11 mouse cellular contexts compared by ENCODE assay signal in the genomic region with DNA sequence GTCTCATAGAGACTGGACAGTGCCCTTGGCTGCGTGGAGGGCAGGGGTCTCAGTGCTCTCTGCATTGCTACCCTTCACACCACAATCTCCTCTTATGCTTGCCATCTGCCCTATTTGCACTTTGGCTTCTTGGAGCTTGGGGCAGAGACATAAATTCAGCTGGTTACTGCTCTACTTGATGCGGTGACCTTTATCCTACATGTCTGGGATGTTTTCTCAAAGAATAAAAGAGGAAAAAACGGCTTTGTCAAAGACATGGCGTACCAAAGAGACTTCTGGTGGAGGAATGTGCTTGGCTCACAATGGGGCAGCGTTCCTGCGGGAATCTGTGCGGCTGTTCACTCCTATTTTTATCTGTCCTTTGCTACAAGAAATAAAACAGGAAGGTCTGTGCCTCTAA. TPM values are rescaled to one million over a fixed set of nuclear protein-coding genes. Genes with fewer than 3 reads are reported as not detected.
A peak's percentile ranks its signal among the peaks of the same experiment; 100 is the strongest.
DNase-seq lines count a peak whose midpoint lies in the region; ATAC-seq lines count a peak whose summit lies in the region.
"Had no signal": no experiment of that assay in that cellular context is flagged by ENCODE, and none has a peak within 500 bp of the region (broad histone marks: within the 10 kb centered on the region; RNA-seq: fewer than 3 reads in every experiment).

No protein-coding gene starts in this region.

- no peak overlapping the region for H3K9ac ChIP-seq in kidney, embryonic 15.5 days
- no peak overlapping the region for H3K9ac ChIP-seq in embryonic facial prominence, embryonic 14.5 days (ENCODE audit: low read depth, low read length)
- no peak overlapping the region for H3K9ac ChIP-seq in intestine, embryonic 15.5 days
- H3K9ac ChIP-seq in stomach, embryonic 16.5 days (ENCODE audit: low read length), result no peak overlapping the region
- H3K9ac ChIP-seq: forebrain, embryonic 15.5 days; liver, embryonic 15.5 days had no signal

- no peak overlapping the region for H3K4me3 ChIP-seq in kidney, embryonic 15.5 days (replicated peaks)
- H3K4me3 ChIP-seq in embryonic facial prominence, embryonic 14.5 days (ENCODE audit: low read depth, low read length), result no peak overlapping the region
- no peak overlapping the region for H3K4me3 ChIP-seq in intestine, embryonic 15.5 days (replicated peaks)
- H3K4me3 ChIP-seq in stomach, embryonic 16.5 days (replicated peaks; ENCODE audit: low read length), result no peak overlapping the region
- H3K4me3 ChIP-seq: forebrain, embryonic 15.5 days; liver, embryonic 15.5 days; myocyte had no signal

- no peaks in the 10 kb centered on the region for H3K36me3 ChIP-seq in kidney, embryonic 15.5 days
- no peaks in the 10 kb centered on the region for H3K36me3 ChIP-seq in embryonic facial prominence, embryonic 14.5 days (ENCODE audit: control insufficient read depth, insufficient read depth, low read length)
- H3K36me3 ChIP-seq in intestine, embryonic 15.5 days, result no peaks in the 10 kb centered on the region
- H3K36me3 ChIP-seq in stomach, embryonic 16.5 days (ENCODE audit: control insufficient read depth, insufficient read depth, low read length), result no peaks in the 10 kb centered on the region
- H3K36me3 ChIP-seq: forebrain, embryonic 15.5 days; liver, embryonic 15.5 days had no signal

- whole genome bisulfite sequencing in kidney, embryonic 15.5 days, result 61% methylated on average over 7 of the region's 7 CpGs
- 61% methylated on average over 7 of the region's 7 CpGs for WGBS in embryonic facial prominence, embryonic 14.5 days
- WGBS in intestine, embryonic 15.5 days, result 38% methylated on average over 7 of the region's 7 CpGs
- 51% methylated on average over 7 of the region's 7 CpGs for WGBS in stomach, embryonic 16.5 days

- no peaks in the 10 kb centered on the region for H3K27me3 ChIP-seq in kidney, embryonic 15.5 days
- H3K27me3 ChIP-seq in embryonic facial prominence, embryonic 14.5 days (replicated peaks; ENCODE audit: control insufficient read depth, insufficient read depth, low read length), result no peaks in the 10 kb centered on the region
- H3K27me3 ChIP-seq in intestine, embryonic 15.5 days (replicated peaks), result no peaks in the 10 kb centered on the region
- no peaks in the 10 kb centered on the region for H3K27me3 ChIP-seq in stomach, embryonic 16.5 days (ENCODE audit: control insufficient read depth, insufficient read depth, low read length)
- H3K27me3 ChIP-seq: forebrain, embryonic 15.5 days had no signal

- 0 out of 2 replicates have a peak overlapping the region, but pooled peaks have one; percentile 7 for H3K27ac ChIP-seq in kidney, embryonic 15.5 days
- H3K27ac ChIP-seq in embryonic facial prominence, embryonic 14.5 days (replicated peaks; ENCODE audit: low read depth, low read length), result peak overlapping the region; percentile 82
- 0 out of 2 replicates have a peak overlapping the region, but pooled peaks have one; percentile 27 for H3K27ac ChIP-seq in intestine, embryonic 15.5 days
- H3K27ac ChIP-seq in stomach, embryonic 16.5 days (ENCODE audit: low read length), result peak overlapping the region; percentile 21
- H3K27ac ChIP-seq: forebrain, embryonic 15.5 days; liver, embryonic 15.5 days had no signal

- H3K9me3 ChIP-seq in kidney, embryonic 15.5 days (replicated peaks), result no peaks in the 10 kb centered on the region; the same call in 1 of the 2 replicates
- H3K9me3 ChIP-seq in embryonic facial prominence, embryonic 14.5 days (ENCODE audit: control insufficient read depth, low read length), result no peaks in the 10 kb centered on the region
- H3K9me3 ChIP-seq in intestine, embryonic 15.5 days, result no peaks in the 10 kb centered on the region
- H3K9me3 ChIP-seq in stomach, embryonic 16.5 days (replicated peaks; ENCODE audit: control insufficient read depth, low read length), result no peaks in the 10 kb centered on the region; the same call in 1 of the 2 replicates
- H3K9me3 ChIP-seq: forebrain, embryonic 15.5 days had no signal

- peaks cover 43% of the 10 kb centered on the region for H3K4me1 ChIP-seq in kidney, embryonic 15.5 days
- H3K4me1 ChIP-seq in embryonic facial prominence, embryonic 14.5 days (ENCODE audit: control insufficient read depth, insufficient read depth, low read length), result peaks cover 34% of the 10 kb centered on the region
- peaks cover 39% of the 10 kb centered on the region for H3K4me1 ChIP-seq in intestine, embryonic 15.5 days (replicated peaks)
- peaks cover 36% of the 10 kb centered on the region for H3K4me1 ChIP-seq in stomach, embryonic 16.5 days (ENCODE audit: control insufficient read depth, insufficient read depth, low read length)

- ATAC-seq in kidney, embryonic 15.5 days (replicated peaks; ENCODE audit: low FRiP score), result no peak
- ATAC-seq in embryonic facial prominence, embryonic 14.5 days (ENCODE audit: low read depth), result 0 out of 2 replicates have a peak, but pooled peaks have one; percentile 9
- ATAC-seq in intestine, embryonic 15.5 days, result no peak
- no peak for ATAC-seq in stomach, embryonic 16.5 days (ENCODE audit: insufficient read depth, low FRiP score)
- ATAC-seq: forebrain, embryonic 15.5 days had no signal

- no peak overlapping the region for H3K4me2 ChIP-seq in kidney, embryonic 15.5 days
- no peak overlapping the region for H3K4me2 ChIP-seq in embryonic facial prominence, embryonic 14.5 days (ENCODE audit: low read depth, low read length)
- H3K4me2 ChIP-seq in intestine, embryonic 15.5 days (replicated peaks), result no peak overlapping the region
- H3K4me2 ChIP-seq in stomach, embryonic 16.5 days (ENCODE audit: low read depth, low read length), result no peak overlapping the region
- H3K4me2 ChIP-seq: forebrain, embryonic 15.5 days; liver, embryonic 15.5 days had no signal

- no peak for DNase-seq in kidney, postnatal 25 days
- peak; percentile 14 for DNase-seq in embryonic facial prominence, embryonic 14.5 days (ENCODE audit: low spot score)
- no peak for DNase-seq in cerebellum, postnatal 25 days
- DNase-seq in lung, postnatal 4 days, result no peak
- DNase-seq: spleen, adult 18-20 months had no signal

RNA-seq across cellular contexts. Expression of a gene that starts 56.2 kb away (rescaled TPM):
- polyA plus RNA-seq in kidney, embryonic 15.5 days (2015; fragmentation: Nextera tagmentation; extraction: Ambion mirVana), result 41.7 and 46.5 TPM in 2 replicates
- polyA plus RNA-seq in embryonic facial prominence, embryonic 14.5 days (2014; fragmentation: Nextera tagmentation; extraction: Ambion mirVana), result 35.0 and 40.0 TPM in 2 replicates
- polyA plus RNA-seq in intestine, embryonic 15.5 days (2015; fragmentation: Nextera tagmentation; extraction: Ambion mirVana), result 36.1 and 36.8 TPM in 2 replicates
- polyA plus RNA-seq in stomach, embryonic 16.5 days (2015; fragmentation: Nextera tagmentation; extraction: Ambion mirVana), result 39.2 and 42.6 TPM in 2 replicates

Comparison
In these comparisons a context has a peak if more than half of its experiments do, and no peak if none do; other contexts are left out.
1. H3K27ac ChIP-seq: peak in every context shown above with its lines; median percentile 82 in embryonic facial prominence, embryonic 14.5 days; 27 in intestine, embryonic 15.5 days; 21 in stomach, embryonic 16.5 days; 7 in kidney, embryonic 15.5 days.